ENCODE assay signal across 8 mouse cellular contexts in the genomic region with DNA sequence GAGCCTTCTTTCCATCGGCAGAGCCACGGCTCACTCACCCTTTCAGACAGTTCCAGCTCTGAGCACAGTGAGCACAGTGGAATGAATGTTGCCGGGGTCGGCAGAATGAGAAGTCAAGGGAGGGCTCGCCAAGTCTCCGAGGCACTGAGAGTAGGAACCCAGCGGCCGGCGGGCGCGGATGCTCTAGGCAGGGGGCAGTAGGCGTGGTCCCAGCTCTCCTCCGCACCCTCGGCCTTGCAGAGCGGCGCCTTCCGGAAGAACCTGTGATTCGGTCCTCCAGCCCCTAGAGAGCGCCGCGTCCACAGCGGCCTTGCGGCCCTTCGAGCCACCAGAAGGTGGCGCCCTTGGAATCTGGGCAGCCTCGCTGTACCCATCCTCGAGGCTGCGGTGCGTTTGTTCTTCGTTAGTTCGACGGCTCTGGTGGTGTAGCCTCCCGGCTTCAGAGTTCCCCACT. TPM values are rescaled to one million over a fixed set of nuclear protein-coding genes. Genes with fewer than 3 reads are reported as not detected.
DNase-seq lines count a peak whose midpoint lies in the region; ATAC-seq and TF ChIP-seq lines count a peak whose summit lies in the region.

No protein-coding gene starts in this region.

- TF ChIP-seq POLR2A in brain, embryonic 14.5 days (IDR thresholded peaks at IDR 0.05; ENCODE audit: borderline replicate concordance, extremely low read depth, insufficient read depth, insufficient read length, poor library complexity, severe bottlenecking), result no peak

- peaks cover 23% of the 10 kb centered on the region for H3K4me1 ChIP-seq in limb, embryonic 15.5 days
- no peaks in the 10 kb centered on the region for H3K4me1 ChIP-seq in midbrain, embryonic 15.5 days

- intact Hi-C loops in left cerebral cortex, postnatal 36 days (cut with DNase I), result no loop called here

- H3K4me3 ChIP-seq in limb, embryonic 15.5 days, result peak overlapping the region; percentile 17
- peak overlapping the region; percentile 20 for H3K4me3 ChIP-seq in midbrain, embryonic 15.5 days

- no peak for ATAC-seq in limb, embryonic 15.5 days (ENCODE audit: insufficient number of reproducible peaks, low FRiP score, low TSS enrichment, low read depth)
- peak; percentile 48; the same call in 1 of the 2 replicates for ATAC-seq in midbrain, embryonic 15.5 days (replicated peaks)
- no peak for ATAC-seq in inflammation-experienced regulatory T-cells, adult 6 months

- H3K27me3 ChIP-seq in limb, embryonic 15.5 days, result no peaks in the 10 kb centered on the region
- no peaks in the 10 kb centered on the region for H3K27me3 ChIP-seq in midbrain, embryonic 15.5 days (replicated peaks)

- no peaks in the 10 kb centered on the region for H3K9me3 ChIP-seq in limb, embryonic 15.5 days
- H3K9me3 ChIP-seq in midbrain, embryonic 15.5 days, result no peaks in the 10 kb centered on the region

- TF ChIP-seq CTCF in brain, embryonic 14.5 days (IDR thresholded peaks at IDR 0.05; ENCODE audit: borderline replicate concordance, extremely low read depth, insufficient read depth, insufficient read length), result peak; percentile 39; the same call in 1 of the 2 replicates

- no peaks in the 10 kb centered on the region for H3K36me3 ChIP-seq in limb, embryonic 15.5 days
- no peaks in the 10 kb centered on the region for H3K36me3 ChIP-seq in midbrain, embryonic 15.5 days (replicated peaks)

- peak; percentile 53 for DNase-seq in kidney, postnatal 10 days
- no peak for DNase-seq in kidney, adult 18-20 months
- DNase-seq in brain, embryonic 14.5 days (ENCODE audit: low read depth), result peak; percentile 5
- peak; percentile 63 for DNase-seq in forelimb bud, embryonic 11.5 days (ENCODE audit: low read depth, low spot score)
- no peak for DNase-seq in left cerebral cortex, postnatal 36 days (ENCODE audit: low spot score in 2 of 2)

- no peak overlapping the region for H3K9ac ChIP-seq in limb, embryonic 15.5 days
- H3K9ac ChIP-seq in midbrain, embryonic 15.5 days, result no peak overlapping the region

- H3K4me2 ChIP-seq in limb, embryonic 15.5 days, result peak overlapping the region; percentile 35
- H3K4me2 ChIP-seq in midbrain, embryonic 15.5 days, result peak overlapping the region; percentile 45

- H3K27ac ChIP-seq in limb, embryonic 15.5 days, result no peak overlapping the region
- no peak overlapping the region for H3K27ac ChIP-seq in midbrain, embryonic 15.5 days

- WGBS in limb, embryonic 15.5 days, result 36% methylated on average over 33 of the region's 33 CpGs
- WGBS in midbrain, embryonic 15.5 days, result 25% methylated on average over 33 of the region's 33 CpGs

RNA-seq across cellular contexts. Expression of gene Plekhg4, which starts 1.5 kb away (rescaled TPM):
- 11.5 and 13.6 TPM in 2 replicates for polyA plus RNA-seq in brain, embryonic 14.5 days (2012; rRNA removed)
- 0.55 and 0.88 TPM in 2 replicates for polyA plus RNA-seq in limb, embryonic 15.5 days (2015; fragmentation: Nextera tagmentation; extraction: Ambion mirVana)
- 2.1 and 2.4 TPM in 2 replicates for polyA plus RNA-seq in midbrain, embryonic 15.5 days (2015; fragmentation: Nextera tagmentation; extraction: Ambion mirVana)
- 1 to 10 TPM; 1.3 to 5.5 TPM for total RNA-seq in left cerebral cortex, postnatal 36 days (2021)
- polyA plus RNA-seq in inflammation-experienced regulatory T-cells, adult 6 months (2017; shearing (Covaris generic)), result under 1 TPM in 1 of 3 experiments, not detected in 2; 0.11 TPM

RNA-seq across cellular contexts. Expression of gene Slc9a5, which starts 25.9 kb away (rescaled TPM):
- polyA plus RNA-seq in brain, embryonic 14.5 days (2012; rRNA removed), result 39.3 and 56.1 TPM in 2 replicates
- polyA plus RNA-seq in limb, embryonic 15.5 days (2015; fragmentation: Nextera tagmentation; extraction: Ambion mirVana), result 2.7 and 2.9 TPM in 2 replicates
- 12.0 and 12.2 TPM in 2 replicates for polyA plus RNA-seq in midbrain, embryonic 15.5 days (2015; fragmentation: Nextera tagmentation; extraction: Ambion mirVana)
- 10 to 100 TPM; 34.1 to 44.5 TPM for total RNA-seq in left cerebral cortex, postnatal 36 days (2021)
- polyA plus RNA-seq in inflammation-experienced regulatory T-cells, adult 6 months (2017; shearing (Covaris generic)), result 1 to 10 TPM in 1 of 3 experiments, under 1 TPM in 2; 0.28 to 1.3 (median 0.42) TPM

RNA-seq across cellular contexts. Expression of gene Fhod1, which starts 26.8 kb away (rescaled TPM):
- polyA plus RNA-seq in brain, embryonic 14.5 days (2012; rRNA removed), result 5.8 and 7.8 TPM in 2 replicates
- 1.6 and 1.8 TPM in 2 replicates for polyA plus RNA-seq in limb, embryonic 15.5 days (2015; fragmentation: Nextera tagmentation; extraction: Ambion mirVana)
- polyA plus RNA-seq in midbrain, embryonic 15.5 days (2015; fragmentation: Nextera tagmentation; extraction: Ambion mirVana), result 0.88 and 1.2 TPM in 2 replicates
- 1 to 10 TPM; 2.3 to 3.7 TPM for total RNA-seq in left cerebral cortex, postnatal 36 days (2021)
- polyA plus RNA-seq in inflammation-experienced regulatory T-cells, adult 6 months (2017; shearing (Covaris generic)), result 1 to 10 TPM; 3.1 to 3.5 (median 3.2) TPM

RNA-seq across cellular contexts. Expression of gene Kctd19, which starts 38.8 kb away (rescaled TPM):
- 0.04 and 0.05 TPM in 2 replicates for polyA plus RNA-seq in brain, embryonic 14.5 days (2012; rRNA removed)
- polyA plus RNA-seq in limb, embryonic 15.5 days (2015; fragmentation: Nextera tagmentation; extraction: Ambion mirVana), result not detected in 2 replicates
- not detected in 2 replicates for polyA plus RNA-seq in midbrain, embryonic 15.5 days (2015; fragmentation: Nextera tagmentation; extraction: Ambion mirVana)
- total RNA-seq in left cerebral cortex, postnatal 36 days (2021), result not detected
- not detected for polyA plus RNA-seq in inflammation-experienced regulatory T-cells, adult 6 months (2017; shearing (Covaris generic))

RNA-seq across cellular contexts. Expression of gene Lrrc36, which starts 38.8 kb away (rescaled TPM):
- polyA plus RNA-seq in brain, embryonic 14.5 days (2012; rRNA removed), result 1.4 and 1.6 TPM in 2 replicates
- polyA plus RNA-seq in limb, embryonic 15.5 days (2015; fragmentation: Nextera tagmentation; extraction: Ambion mirVana), result 0.37 and 0.53 TPM in 2 replicates
- 0.97 and 1.3 TPM in 2 replicates for polyA plus RNA-seq in midbrain, embryonic 15.5 days (2015; fragmentation: Nextera tagmentation; extraction: Ambion mirVana)
- total RNA-seq in left cerebral cortex, postnatal 36 days (2021), result under 1 TPM; 0.32 to 0.37 TPM
- not detected for polyA plus RNA-seq in inflammation-experienced regulatory T-cells, adult 6 months (2017; shearing (Covaris generic))

Comparison
In these comparisons a context has a peak if more than half of its experiments do, and no peak if none do; other contexts are left out.
1. DNase-seq: peak in kidney, postnatal 10 days (single experiment), brain, embryonic 14.5 days (single experiment) and forelimb bud, embryonic 11.5 days (single experiment); none in kidney, adult 18-20 months (single experiment) and left cerebral cortex, postnatal 36 days (0 of 2).